Mouse (Mus musculus): ENCODE data around the gene Igf2.

The Igf2 gene

DNA sequence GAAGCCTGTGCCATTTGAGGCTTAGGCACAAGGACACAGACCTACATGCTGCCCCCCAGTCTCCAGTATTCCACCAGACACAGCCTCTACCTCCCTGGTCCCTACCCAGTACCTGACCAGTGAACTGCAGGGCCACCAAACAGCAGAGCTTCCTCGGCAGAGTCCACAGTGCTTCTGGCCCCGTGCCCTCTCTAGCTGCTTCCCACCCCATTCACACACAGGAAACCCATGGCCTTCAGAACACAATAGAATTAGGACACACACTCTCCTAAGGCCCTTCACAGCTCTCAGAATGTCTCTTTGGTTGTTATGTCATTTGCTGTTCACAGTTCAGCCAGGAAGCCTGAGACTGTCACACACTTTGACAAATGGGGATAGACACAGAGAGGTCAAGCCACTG lies at the start of gene Igf2:
TSS of gene Igf2 (minus strand) at position 158 of the 400 bp plus-strand sequence.
- DNase-seq = no peak

DNA sequence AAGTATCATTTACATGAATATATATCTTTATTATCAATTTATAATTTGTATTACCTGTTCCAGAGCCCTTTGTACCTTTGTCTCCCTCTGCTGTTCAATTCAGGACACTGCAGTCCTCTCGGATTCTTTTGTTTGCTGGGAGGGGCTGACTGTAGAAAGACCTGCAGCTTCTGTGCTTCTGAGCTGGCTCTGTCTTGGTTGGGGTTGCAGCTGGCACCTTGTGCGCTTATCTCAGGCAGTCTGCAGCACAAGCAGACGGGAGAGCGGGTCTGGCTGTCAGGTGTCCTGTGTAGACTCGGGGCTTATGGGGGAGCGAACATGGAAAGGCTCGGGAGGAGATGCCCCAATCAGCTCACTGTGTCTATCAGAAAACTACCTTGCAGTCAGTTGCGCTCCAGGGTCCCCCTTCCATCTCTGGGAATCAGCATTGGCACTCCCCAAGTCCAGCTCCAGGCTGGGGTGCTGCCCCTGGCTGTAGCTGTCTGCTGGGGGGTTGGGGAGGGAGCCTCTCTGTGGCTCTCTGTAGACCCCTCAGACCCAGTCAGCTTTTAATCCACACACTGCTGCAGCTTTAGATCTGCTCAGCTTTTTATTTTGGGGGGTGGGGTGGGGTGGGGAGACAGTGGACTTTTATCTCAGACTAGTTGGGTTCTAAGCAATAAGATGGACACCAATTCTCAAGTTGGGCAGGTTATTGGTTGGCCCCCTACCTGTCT lies 48.3 kb upstream of the Igf2 start:
- peak; percentile 2 for DNase-seq

DNA sequence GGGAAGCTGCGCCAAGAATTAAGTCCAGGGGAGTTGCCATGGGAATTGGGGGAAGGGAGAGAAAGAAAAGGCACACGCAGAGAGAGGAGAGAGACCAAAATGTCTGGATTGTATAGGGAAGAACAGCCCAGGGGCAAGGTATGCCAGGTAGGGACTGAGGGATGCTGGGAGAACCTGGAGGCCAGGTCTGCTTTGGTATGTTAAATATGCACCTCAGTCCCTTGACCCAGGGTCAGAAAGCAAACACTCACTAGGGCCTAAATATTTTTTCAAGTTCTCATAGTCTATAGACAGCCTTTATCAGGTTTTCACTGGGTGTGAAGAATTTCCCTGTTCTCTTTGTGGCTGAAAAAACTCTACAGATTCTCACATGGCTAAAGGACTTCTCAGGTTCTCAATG lies 40.3 kb upstream of the Igf2 start:
- no peak for DNase-seq

DNA sequence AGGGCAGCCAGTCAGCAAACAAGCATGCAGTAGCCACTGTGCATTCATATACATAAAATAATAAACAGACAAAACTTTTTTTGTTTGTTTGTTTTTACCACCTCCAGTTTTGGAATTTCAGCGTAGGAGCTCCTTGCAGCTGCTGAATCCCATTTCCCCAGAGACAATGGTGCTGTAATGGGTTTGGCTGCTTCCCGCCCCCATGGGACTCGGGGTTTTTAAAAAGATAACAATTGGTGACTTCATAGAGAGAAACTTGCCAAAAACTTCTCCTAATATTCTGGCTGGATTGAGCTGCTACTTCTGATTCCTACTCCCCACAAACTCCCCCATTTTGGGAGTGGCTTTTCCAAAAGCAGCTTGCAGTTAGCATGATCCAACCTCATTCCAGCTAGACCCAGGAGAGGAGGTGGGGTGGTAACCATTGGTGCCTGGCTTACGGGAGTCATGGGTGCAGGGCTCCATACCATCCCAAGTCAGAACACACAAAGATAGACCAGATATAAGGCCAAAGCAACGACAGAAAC lies 32.8 kb upstream of the Igf2 start:
- DNase-seq = no peak

DNA sequence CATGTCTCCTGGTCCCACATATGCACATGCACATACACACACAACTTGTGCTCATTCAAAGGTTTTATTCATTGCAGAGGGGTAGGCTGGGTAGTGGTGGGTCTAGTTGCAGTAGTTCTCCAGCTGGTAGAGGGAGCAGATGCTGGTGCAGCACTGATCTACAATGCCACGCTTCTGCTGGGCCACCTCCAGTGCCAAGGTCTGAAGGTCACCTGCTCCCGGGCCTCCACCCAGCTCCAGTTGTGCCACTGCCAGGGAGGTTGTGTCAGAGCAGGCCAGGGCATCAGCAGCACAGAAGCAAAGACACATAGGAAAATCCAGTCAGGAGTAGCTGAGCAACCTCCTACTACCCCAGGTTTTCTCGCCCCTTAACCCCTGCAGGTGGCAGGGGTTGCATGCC lies 12.0 kb upstream of the Igf2 start:
- DNase-seq = no peak

DNA sequence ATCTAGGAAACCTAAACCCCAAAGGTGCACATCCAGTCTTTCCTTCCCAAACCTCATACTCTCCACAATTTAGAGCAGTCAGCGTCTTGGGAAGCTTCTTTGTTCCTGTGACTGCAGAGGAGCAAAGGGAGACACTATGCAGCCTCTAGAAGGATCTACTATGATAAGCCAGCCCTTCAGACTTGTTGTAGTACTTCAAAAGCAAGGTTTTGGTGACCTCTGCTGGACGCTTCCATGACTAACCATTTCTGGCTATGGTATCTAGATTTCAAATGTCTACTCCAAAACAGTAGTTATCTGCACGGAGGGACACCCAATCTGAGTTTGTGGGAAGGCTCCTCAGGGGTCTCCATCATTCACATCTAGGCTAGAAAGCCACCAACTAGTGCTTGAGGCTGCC lies 9.0 kb upstream of the Igf2 start:
- no peak for DNase-seq

DNA sequence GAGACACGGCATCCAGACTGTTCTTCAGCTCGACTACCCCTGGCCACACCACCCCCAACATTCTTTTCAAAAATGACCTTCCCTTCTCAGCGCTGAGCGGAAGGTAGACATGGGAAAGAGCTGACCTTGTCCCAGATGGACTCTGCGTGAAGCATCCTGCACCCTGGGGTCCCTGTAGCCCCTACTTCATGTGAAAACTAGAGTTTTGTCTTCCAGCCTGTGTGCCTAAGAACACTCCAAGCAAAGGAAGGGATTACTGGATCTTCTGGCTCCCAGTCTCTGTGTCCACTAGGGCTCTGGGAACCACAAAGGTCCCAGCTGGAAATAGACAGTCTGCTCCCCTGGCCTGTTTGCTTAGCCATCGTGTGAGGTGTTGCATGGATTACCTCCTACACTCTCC lies 8.5 kb upstream of the Igf2 start:
- DNase-seq = no peak

DNA sequence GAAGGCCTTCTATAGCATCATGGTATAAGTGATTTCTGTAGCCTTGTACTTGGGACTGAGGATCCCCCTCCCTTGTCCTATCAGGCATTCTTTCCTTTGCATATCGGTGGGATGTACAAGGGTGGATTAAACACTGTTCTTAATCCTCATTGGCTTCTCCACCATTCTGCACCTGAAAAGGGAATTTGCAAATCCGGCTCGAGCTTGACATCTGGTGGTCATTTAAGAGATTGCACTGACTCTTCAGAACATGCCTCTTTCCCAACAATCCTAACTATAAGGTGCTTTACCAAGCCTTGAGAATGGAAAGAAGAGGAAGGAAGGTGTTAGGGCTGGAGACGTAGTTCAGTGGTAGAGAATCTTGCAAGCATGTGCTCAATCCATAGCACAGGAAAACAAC lies 5.5 kb upstream of the Igf2 start:
- peak; percentile 24 for DNase-seq

DNA sequence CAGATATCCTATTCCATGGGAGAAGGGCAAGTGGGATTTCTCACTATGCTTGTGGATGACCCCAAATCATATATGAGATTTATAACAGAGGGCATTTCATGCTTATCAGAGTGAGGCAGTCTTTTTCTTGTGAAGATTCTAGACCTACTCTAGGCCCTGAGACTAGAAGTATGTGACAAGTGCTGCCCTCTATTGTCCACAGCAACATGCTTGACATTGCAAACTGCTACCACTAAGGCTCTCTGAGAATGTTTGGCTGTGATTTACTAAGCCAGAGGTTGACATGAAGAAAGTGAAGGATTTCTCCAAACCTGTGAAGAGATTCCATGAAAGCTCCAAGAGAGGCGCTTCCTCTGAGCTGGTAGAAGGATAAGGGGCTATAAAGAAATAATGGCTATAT lies 4.5 kb upstream of the Igf2 start:
- DNase-seq = no peak

DNA sequence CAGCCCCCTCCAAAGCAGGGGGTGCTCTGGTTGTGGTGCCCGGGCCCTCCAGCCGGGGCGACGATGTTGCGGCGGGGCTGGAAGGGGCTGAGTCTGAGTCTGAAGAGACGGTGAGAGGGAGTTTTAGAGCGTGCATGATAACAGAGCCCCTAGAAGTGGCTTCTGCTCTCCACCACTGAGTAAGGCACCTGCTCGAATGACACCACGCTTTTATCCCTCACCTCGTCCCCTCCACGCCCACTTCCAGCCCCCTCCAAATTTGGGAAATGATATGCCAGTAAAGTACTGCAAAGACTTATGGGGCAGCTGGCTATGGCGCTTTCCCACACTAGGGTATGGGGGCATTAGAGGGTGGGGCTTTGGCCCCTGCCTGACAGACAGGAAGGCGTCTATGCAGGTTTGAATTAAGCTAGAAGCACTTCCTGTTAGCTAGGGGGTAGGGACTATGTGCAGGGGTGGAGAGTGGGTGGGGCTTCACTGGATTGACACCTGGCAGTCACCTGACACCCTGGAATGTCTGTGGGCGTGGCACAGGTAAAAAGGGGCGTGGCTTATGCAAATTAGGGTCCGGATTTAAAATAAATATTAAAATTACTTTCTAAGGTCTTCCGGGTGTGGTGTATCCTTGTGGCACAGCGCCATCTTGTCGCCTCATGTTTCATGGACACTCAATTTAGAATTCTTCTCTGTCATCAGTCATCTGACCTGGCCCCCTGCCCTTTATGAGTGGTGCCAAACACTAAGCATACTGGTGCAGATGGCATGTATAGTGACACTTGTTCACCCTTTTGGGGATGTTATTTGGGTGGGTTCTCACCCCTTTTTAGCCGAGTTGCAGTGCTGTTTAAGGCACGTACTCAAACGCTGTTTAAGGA lies 3.4 kb upstream of the Igf2 start, which contains the start of gene Gm49394:
TSS of gene Gm49394 (minus strand) at position 192 of the 875 bp plus-strand sequence.
- no peak for DNase-seq

DNA sequence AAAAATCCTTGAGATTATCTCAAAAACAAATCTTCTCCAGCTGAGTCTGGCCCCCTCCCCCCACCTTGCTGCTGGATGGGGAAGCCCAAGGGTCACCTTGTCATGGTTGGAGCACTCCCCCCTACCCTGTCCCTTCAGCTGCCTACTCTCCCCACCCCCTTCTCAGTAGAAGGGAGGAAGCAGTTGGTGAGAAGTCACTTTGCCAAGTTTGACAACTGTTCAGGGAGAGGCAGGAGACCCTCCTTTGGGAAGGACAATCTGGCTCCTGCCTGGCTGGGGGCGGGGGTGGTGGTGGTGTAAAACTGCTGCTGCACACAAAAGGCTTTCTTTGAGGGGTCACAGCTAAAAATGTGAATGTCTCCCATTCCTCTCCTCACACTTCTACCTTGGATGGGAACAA lies 1.7 kb upstream of the Igf2 start:
- DNase-seq = no peak

DNA sequence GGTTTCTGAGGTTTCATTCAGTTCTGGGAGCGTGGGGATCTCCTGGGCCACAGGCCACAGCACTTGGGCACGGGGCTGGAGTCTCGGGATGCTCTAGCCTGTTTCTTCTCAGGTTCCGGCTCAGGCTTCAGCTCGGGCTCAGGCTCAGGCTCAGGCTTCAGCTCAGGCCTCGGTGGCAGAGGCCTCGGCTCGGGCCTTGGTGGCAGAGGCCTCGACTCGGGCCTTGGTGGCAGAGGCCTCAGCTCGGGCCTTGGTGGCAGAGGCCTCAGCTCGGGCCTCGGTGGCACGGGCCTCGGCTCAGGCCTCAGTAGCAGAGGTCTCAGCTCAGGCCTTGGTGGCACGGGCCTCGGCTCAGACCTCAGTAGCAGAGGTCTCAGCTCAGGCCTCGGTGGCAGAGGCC lies 905 bp upstream of the Igf2 start:
- no peak for DNase-seq

DNA sequence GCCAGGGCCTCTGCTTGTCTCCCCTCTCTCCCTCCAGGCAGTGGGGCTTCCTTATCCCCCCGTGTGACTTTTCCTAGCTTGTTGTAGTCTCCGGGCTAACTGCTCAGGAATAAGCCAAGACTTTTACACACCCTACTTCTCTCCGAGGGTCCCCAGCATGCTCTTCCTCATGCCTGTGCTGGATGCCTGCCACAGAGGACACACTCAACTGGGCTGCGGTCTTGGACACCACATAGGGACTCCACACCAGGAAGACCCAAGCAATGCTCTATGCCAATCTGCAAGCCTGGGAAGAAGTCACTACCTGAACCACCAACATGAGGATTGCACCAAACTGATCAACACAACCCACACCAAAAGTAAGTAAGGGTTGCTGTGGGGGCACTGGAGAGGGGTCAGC lies 507 bp downstream of the Igf2 start:
- DNase-seq = no peak

DNA sequence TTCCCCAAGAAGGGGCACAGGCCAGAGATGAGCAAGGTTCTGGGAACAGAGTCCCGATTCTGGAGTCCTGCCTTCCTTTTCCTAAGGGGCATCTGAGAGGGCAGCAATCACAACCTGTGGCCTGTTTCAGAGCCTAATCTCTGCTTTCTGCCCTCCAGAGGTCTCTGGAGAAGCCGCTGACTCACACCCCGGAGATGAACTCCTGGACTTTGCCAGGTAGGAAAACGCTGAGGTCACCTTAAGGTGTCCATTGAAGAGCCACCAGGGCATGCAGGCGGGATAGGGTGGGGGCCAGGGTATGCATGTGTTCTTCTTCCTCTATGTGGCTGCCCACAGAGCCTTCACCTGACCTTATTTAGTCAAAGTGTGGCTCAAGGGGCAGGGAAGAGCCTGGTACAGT lies 1.3 kb downstream of the Igf2 start:
- DNase-seq = no peak

DNA sequence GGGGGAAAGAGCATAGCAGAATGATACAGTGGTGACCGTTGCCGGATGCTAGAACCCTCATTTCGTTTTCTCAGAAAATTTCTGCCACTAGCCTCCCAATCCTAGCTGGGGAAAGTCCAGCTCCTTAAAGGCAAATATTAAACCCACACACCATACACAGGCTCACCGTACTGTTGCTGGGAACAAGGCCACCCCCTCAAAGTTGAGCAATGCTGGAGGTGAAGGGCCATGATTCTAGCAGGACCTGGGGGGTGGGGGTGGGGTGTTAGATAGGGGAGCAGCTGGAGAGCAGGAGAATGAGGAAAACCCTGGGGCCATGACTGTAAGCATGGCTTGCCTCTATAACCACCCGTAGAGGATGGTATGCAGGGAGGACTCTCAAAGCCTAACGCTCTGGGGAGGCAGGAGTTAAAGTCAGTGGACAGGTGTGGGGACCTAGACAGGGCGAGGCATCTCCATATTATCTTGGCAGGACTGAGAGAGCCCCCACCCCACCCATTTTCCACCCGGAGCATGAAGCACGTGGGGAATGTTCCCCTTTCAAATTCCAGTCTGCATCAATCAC lies 2.1 kb downstream of the Igf2 start:
- no peak for DNase-seq

DNA sequence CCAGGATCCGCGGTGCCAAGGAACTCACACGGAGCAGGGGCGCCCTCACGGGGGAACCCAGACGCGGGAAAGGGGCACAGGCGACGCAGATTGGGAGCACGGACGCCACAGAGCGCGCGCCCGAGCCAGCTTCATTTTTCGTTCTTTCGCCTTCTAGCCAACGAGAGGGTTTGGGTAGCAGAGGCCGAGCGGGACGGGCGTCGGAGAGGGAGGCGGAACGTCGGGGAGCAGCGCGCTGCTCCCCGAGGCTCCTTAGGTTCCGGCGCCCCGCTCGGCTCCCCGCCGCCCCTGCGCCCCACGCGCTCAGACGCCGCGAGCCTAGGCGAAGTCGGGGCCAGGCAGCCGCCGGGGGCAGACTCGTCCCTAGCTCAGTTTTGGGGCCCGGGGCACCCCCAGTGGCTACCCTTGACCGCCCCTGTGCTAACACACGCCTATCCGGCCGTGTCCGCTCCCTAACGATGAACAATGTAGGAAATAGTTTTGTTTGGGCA lies 2.6 kb downstream of the Igf2 start:
- DNase-seq = no peak

DNA sequence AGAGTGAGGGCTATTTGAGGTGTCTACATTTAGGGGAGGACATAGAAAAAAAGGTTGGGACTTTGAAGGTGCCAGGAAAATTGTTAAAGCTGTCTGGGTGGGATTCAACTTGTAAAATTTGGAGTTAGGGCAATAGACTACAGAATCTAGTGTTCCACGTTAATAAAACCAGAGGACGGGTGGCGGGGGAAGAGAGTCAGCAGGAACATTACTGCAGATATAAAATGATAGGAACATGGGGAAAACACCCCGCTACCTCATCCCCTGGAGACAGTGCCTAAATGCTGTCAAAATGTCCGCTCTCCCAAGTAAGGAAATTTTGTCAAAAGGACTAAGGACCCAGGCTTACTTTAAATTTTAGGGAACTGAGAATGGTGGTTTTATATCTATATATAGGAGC lies 3.5 kb downstream of the Igf2 start:
- no peak for DNase-seq

DNA sequence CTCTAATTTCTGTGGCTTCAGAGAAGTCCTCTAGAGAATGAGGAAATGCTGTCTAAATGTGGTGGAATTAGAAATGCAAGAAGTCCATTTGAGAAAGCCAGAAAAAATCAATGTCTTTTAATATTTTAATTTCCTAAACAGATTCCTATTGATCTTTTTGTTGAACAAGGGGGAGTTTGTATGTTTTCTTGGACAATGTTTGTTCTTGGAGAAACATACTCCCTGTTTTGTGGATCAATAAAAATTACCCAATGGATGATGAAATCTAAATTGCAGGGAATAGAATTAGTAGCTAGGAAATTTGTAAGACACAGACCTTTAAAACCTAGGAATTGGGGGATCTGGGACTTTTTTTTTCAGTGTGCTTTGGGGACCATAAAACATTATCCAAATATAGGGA lies 4.8 kb downstream of the Igf2 start:
- no peak for DNase-seq

DNA sequence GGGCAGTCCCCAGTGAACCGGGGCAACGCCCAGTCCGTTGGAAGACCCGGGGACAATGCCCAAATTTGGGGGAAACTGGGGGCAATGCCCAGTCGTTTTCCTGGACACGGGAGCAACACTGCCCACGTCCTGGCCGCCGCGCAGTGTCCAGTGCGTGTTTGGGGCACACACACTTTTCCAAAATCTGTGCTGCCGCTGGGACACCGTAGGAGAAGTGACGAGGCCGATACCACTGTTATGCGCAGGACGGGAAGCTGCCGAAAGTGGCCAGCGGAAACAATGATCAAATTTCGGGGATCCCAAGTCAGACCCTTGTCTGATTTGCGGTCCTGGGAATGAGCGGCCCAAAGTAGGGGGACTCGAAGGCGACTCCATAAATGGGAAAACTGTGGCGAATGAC lies 5.6 kb downstream of the Igf2 start:
- no peak for DNase-seq

DNA sequence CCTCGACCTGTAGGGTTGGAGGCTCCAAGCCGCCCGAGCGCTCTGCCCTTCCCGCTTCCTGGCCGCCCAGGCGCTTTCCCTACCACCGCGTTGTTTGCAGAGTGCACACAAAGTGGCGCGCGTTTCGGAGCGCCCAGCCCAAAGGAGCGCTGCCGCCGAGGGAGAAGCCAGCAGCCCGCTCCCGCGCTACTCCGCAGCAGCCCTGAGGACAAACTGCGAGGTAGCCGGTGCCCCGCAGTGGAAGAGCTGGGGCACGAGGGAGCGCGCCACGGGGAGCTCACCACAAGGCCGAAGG lies 6.0 kb downstream of the Igf2 start:
- DNase-seq = no peak

DNA sequence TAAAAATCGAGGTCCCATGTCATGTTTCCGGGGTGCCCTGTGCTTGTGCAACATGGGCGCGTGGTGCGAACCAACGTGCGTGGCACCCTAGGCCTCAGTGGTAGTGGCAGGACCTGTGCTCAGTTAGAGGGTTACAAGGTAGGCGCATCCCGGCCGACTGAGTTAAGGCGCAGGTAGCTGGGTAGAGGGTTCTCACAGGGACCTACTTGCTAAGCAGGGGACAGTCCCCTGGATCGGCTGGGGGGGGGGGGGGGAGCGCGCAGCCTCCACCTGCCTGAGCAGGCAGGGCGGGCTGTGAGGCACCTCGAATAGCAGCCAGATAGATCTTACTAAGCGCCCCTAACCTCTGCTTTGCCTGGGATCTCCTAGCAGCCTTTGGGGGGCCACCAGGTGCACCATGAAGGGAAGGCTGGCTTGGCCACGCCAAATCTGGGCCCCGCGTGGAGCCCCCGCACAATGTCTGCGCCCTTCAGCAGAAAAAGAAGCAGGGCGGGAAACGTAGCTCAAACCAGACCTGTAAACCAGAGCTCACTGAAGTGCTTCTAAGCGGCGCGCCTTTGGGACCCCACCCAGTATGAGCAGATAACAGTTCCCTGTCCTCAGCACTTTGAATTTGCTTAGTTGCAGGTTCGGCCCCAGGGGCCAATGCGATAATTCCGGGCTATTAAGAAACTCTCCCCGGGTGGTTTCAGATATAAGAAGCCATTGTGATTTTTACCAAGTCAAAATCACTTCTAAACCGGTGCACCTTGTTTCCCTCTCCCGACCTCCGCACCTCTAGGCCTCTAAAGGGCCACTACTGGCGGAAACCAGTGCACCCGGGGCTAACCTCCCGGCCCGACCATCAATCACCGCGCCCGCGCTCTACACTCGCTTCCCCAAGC lies 6.6 kb downstream of the Igf2 start:
- no peak for DNase-seq

DNA sequence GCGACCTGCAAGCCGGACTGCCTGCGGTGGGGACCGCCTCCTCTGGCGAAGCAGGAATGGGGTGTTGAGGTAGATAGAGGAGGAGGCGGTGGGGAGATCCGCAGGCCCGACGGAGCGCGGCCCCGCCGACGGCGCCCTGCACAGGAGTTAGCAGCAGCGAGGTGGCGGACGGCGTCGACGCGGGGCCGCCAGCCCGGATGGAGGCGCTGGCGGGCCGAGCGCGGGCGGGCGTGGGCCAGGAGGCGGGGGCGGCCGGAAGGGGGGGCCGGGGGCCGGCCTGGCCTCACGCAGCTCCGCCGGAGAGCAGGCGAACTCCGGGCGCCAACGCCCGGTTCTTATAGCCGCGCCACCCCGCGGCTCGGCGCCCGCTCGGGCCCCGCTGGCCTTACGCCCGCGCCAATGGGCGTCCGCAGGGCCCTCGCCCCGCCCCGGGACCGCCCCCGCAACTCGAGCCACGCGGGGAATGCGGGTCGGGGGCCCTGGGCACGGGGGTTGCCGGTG lies 7.4 kb downstream of the Igf2 start:
- DNase-seq = no peak

Data from cerebellum, adult 11-12 months (tissue).